Comparison of ENCODE assay signal across 36 mouse cellular contexts in the genomic region with DNA sequence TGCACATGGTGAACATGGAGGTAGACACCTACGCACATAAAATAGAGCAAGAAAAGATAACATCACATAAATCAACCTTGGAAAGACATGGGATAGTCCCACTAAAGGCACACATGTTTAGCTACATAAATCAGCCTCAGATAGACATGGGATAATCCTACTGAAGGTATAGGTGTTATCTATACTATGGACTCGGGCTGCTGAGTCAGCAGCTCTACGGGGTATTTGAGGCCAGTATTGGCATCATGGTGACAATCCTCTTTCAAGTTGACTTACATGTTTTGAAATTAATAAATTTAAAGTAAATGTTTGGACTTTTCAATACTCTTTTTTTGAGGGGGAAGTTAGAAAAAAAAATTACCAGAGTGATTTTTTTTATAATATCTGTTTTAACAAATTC. TPM values are rescaled to one million over a fixed set of nuclear protein-coding genes. Genes with fewer than 3 reads are reported as not detected.
"Had no signal": no experiment of that assay in that cellular context is flagged by ENCODE, and none has a peak within 500 bp of the region (broad histone marks: within the 10 kb centered on the region; RNA-seq: fewer than 3 reads in every experiment).

No protein-coding gene starts in this region.

- H3K4me3 ChIP-seq: heart, embryonic 12.5 days; heart, embryonic 13.5 days; heart, embryonic 15.5 days; hindbrain, embryonic 10.5 days; hindbrain, embryonic 12.5 days; hindbrain, embryonic 13.5 days; hindbrain, embryonic 15.5 days; intestine, embryonic 15.5 days; kidney, embryonic 15.5 days; layer of hippocampus, adult 2 months had no signal

- H3K9me3 ChIP-seq: heart, embryonic 12.5 days; heart, embryonic 13.5 days; heart, embryonic 15.5 days; hindbrain, embryonic 10.5 days; hindbrain, embryonic 12.5 days; hindbrain, embryonic 13.5 days; hindbrain, embryonic 15.5 days; intestine, embryonic 15.5 days; kidney, embryonic 15.5 days had no signal

- H3K4me1 ChIP-seq: heart, embryonic 15.5 days; hindbrain, embryonic 10.5 days; hindbrain, embryonic 12.5 days; hindbrain, embryonic 13.5 days; hindbrain, embryonic 15.5 days; intestine, embryonic 15.5 days; kidney, embryonic 15.5 days had no signal

- ATAC-seq: hindbrain, embryonic 16.5 days; hindbrain, postnatal 0 days; inflammation-experienced regulatory T-cells, adult 6 months; intestine, embryonic 15.5 days; intestine, embryonic 16.5 days; intestine, postnatal 0 days had no signal

- H3K27me3 ChIP-seq: heart, embryonic 12.5 days; heart, embryonic 13.5 days; heart, embryonic 15.5 days; hindbrain, embryonic 12.5 days; hindbrain, embryonic 13.5 days; hindbrain, embryonic 15.5 days; intestine, embryonic 15.5 days; kidney, embryonic 15.5 days had no signal

- H3K4me2 ChIP-seq: heart, embryonic 11.5 days; heart, embryonic 12.5 days; heart, embryonic 13.5 days; heart, embryonic 15.5 days; hindbrain, embryonic 12.5 days; hindbrain, embryonic 13.5 days; hindbrain, embryonic 14.5 days; hindbrain, embryonic 15.5 days; intestine, embryonic 15.5 days; kidney, embryonic 15.5 days had no signal

- H3K27ac ChIP-seq: hindbrain, embryonic 10.5 days; hindbrain, embryonic 12.5 days; hindbrain, embryonic 13.5 days; hindbrain, embryonic 14.5 days; hindbrain, embryonic 15.5 days; hindbrain, postnatal 0 days; intestine, embryonic 15.5 days; kidney, embryonic 15.5 days; kidney, postnatal 0 days; layer of hippocampus, adult 2 months had no signal

- DNase-seq: heart, postnatal 10 days; heart, postnatal 14 days; heart, postnatal 36 days; heart, postnatal 4 days; kidney, adult 11 months; kidney, adult 18-20 months; kidney, adult 2 months; kidney, adult 8-10 months; kidney, adult 9 months; kidney, postnatal 10 days; kidney, postnatal 14 days; kidney, postnatal 25 days; kidney, postnatal 36 days; kidney, postnatal 4 days; layer of hippocampus, adult 9-11 months; layer of hippocampus, postnatal 36 days had no signal

- H3K9ac ChIP-seq: heart, embryonic 12.5 days; heart, embryonic 13.5 days; heart, embryonic 15.5 days; hindbrain, embryonic 12.5 days; hindbrain, embryonic 13.5 days; hindbrain, embryonic 14.5 days; hindbrain, embryonic 15.5 days; intestine, embryonic 15.5 days; kidney, embryonic 15.5 days had no signal

RNA-seq across cellular contexts. Expression of a gene that starts 32.3 kb away (rescaled TPM):
- total RNA-seq: heart, postnatal 10 days; heart, postnatal 14 days; heart, postnatal 25 days; heart, postnatal 36 days; heart, postnatal 4 days had no signal
- polyA plus RNA-seq: heart, postnatal 0 days had no signal

RNA-seq across cellular contexts. Expression of a gene that starts 45.8 kb away (rescaled TPM):
- total RNA-seq: heart, postnatal 36 days; heart, postnatal 4 days had no signal
